Mouse (Mus musculus): ENCODE measurements around the gene Ier5l.

Ier5l gene

GRCm38 (mm10) chr2:30470143-30470946 lies 3.7 kb downstream of the Ier5l start:
- peak in 1 of 2 experiments; percentile 67 for DNase-seq (ENCODE audit: low spot score in 2 of 2)

- peak; percentile 50 to 87 for DNase-seq (ENCODE audit: low spot score in 2 of 2)
These were observed 4.2 kb downstream of the Ier5l start for GRCm38 (mm10) chr2:30469796-30470142.

- DNase-seq (ENCODE audit: low spot score in 2 of 2) = no peak
These were observed 5.0 kb downstream of the Ier5l start for GRCm38 (mm10) chr2:30469009-30469408.

DNA sequence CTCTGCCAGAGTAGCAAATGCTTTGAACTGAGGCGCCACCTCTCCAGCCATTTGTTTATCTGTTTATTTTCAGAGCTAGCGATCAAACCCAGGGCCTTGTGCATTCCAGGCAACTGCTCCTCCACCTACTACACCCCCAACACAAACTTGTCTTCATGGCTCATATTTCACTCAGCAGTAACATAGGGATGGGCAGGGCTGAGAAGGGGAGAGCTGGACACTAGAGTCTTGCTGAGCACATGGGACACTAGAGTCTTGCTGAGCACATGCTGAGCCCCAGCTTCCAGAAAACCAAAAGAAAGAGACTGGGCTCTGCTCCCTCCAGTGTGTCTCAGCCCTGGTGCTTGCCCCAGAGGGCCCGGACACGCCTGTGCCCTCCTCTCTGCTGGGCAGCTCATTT lies 7.2 kb downstream of the Ier5l start:
- no peak for DNase-seq (ENCODE audit: low spot score in 2 of 2)

- no peak for DNase-seq (ENCODE audit: low spot score in 2 of 2)
These were observed 9.6 kb downstream of the Ier5l start for GRCm38 (mm10) chr2:30464411-30464810.

DNA sequence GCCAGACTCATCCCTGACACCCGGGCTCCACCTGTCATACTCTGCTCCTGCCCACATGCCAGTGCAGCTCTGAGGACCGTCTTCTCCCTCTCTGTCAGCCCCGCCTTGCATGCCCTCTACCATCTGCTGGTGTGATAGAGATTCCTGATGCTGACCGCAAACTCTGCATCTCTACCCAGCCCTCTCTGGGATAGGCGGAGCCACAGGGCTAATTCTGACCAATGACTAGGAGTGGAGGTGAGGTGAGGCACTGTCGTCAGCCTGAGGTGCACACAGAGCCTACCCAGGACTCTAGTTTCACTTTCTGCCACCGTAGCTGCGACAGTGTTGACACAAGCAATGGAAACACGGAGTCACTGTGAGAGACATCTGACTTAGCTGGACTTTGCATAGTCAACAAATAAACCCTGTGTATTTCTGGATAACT lies 10.1 kb downstream of the Ier5l start:
- peak; percentile 61 to 77 for DNase-seq (ENCODE audit: low spot score in 2 of 2)

DNA sequence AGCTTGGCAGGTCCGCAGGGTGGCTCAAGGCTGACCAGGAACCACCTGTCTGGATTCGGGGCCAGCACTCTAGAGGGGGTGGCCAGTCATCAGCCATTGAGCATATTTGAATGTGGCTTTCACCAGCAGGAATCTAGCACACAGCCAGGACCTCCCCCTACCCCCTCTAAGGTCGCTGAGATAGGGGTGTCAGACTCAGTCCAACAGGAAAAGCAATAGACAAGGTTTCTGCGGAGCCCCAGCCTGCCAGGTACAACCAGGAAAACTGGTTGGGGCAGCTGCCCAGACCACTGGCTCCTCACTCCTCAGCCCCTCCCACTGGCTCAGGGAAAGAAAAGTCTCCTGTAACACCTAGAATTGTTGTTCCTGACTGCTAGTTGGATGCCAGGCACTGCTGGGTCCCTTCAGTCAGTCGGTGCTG lies 10.7 kb downstream of the Ier5l start:
- DNase-seq (ENCODE audit: low spot score in 2 of 2) = no peak

- DNase-seq (ENCODE audit: low spot score in 2 of 2) = no peak
These were observed 14.8 kb downstream of the Ier5l start for GRCm38 (mm10) chr2:30459241-30459640.

DNA sequence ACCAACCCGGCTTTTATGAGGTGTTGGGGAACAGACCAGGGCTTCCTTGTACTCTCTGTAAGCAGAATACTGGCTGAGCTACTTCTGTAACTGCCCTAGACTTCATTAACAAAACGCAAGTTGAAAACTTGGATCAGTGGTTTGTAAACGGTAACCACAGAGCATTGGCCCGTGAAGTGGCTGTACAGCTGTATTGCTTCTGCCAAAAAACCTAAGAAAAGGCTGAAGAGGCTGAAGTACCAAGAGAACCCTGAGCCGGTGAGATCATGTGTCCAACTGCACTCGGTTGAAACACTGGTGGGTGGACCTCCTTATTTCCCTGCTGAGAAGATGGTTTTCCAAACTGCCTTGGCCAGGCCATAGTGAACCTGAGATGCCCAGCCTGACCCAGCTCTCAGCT lies 15.7 kb downstream of the Ier5l start:
- no peak for DNase-seq (ENCODE audit: low spot score in 2 of 2)

GRCm38 (mm10) chr2:30456104-30456980 lies 17.7 kb downstream of the Ier5l start:
- no peak for DNase-seq (ENCODE audit: low spot score in 2 of 2)

DNA sequence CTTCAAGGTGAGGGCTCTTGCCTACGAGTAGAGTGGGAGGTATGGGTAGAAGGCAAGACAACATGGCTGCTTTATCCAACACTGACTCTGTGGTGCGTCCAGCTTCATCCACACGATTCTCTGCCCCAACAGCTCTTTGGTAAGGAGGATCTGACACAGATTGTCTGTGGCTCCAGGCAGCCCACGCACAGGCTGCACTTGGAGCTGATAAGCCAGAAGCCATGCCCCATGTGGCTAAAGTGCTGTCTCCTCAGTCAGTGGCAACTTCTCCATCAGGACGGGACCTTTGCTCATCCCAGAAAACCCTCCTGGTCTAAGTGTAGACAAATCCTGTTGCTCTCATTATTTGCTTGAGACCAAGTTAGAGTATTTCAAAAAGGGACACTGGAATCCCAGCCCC lies 19.4 kb downstream of the Ier5l start:
- DNase-seq (ENCODE audit: low spot score in 2 of 2) = no peak

GRCm38 (mm10) chr2:30453570-30453969 lies 20.4 kb downstream of the Ier5l start:
- DNase-seq (ENCODE audit: low spot score in 2 of 2) = no peak

DNA sequence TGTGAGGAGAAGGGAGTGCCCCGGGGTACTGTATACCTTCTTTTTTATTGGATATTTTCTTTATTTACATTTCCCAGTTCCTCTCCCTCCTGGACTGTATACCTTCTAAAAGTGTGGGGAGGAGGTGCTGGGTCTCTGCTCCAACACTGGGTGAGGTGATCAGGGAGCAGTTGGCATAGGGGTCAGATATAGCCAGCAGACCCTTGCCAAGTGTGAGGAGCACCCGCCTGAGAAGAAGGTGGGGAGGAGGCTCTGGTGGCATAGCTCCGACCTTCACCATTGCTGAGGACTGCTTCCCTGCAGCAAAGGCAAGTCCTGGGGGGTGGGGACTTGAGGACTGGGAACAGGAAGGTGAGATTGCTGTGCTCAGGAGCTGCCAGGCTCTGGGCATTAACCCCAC lies 22.5 kb downstream of the Ier5l start:
- no peak for DNase-seq (ENCODE audit: low spot score in 2 of 2)

GRCm38 (mm10) chr2:30450530-30450929 lies 23.5 kb downstream of the Ier5l start:
- no peak for DNase-seq (ENCODE audit: low spot score in 2 of 2)

DNA sequence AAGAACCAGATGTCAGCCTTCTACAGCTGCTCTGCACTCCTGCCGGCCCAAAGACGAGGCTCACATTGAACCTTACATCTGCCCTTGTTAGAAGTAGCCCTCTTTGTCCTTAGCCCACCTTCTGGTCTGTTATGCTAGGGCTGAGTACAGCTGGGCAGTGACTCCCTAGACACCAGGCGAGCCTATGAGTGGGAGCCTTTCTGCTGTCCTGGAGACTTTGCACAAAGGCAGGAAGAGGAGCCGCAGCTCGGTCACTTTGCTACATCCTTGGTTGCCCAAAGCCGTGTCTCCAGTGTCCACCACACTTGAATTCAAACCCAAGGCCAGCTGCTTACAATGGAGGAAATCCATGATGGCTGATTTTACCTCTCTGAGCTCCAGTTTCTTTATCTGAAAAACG lies 25.6 kb downstream of the Ier5l start:
- no peak for DNase-seq (ENCODE audit: low spot score in 2 of 2)

GRCm38 (mm10) chr2:30446891-30447826 lies 26.9 kb downstream of the Ier5l start:
- no peak for DNase-seq (ENCODE audit: low spot score in 2 of 2)

GRCm38 (mm10) chr2:30445312-30445711 lies 28.7 kb downstream of the Ier5l start:
- no peak for DNase-seq (ENCODE audit: low spot score in 2 of 2)

DNA sequence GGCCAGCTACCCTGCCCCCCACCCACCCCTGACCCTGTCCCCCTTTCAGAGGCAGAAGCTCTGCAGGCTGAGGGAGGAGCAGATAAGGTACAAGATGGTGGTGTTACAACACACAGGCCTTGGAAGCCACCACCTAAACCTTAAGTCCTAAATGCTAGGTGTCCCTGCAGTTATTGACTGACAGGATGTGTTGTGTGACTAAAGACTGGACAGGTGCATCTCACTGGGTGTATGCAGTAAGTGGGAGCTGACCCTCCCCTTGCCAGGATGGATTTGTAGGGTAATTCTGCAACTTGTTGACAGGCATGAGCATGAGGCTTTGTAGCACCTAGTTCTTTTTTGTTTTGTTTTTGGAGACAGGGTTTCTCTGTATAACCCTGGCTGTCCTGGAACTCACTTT lies 29.6 kb downstream of the Ier5l start:
- DNase-seq (ENCODE audit: low spot score in 2 of 2) = no peak

DNA sequence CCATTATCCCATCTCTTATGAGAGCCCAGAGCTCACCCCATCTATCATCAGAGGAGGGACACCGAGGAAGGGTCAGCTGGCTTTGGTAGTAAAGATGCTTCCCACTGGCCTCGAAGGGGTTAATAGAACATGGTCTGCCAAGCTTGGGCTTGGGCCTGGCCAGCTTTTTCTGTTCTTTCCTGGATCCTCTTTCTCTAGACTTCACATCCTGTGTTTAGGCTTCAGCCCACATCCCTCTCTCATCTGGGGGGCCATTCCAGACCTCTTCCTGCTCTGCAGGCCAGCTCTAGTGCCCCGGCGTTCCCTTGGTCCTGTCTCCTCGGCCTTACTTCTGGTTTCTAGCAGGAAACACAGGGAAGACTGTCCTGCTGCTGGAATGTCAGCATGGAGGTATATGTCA lies 30.0 kb downstream of the Ier5l start:
- no peak for DNase-seq (ENCODE audit: low spot score in 2 of 2)

GRCm38 (mm10) chr2:30443281-30443680 lies 30.7 kb downstream of the Ier5l start:
- DNase-seq (ENCODE audit: low spot score in 2 of 2) = no peak

GRCm38 (mm10) chr2:30442498-30442890 lies 31.5 kb downstream of the Ier5l start:
- no peak for DNase-seq (ENCODE audit: low spot score in 2 of 2)

Measured in left cerebral cortex, adult 9 months (tissue).